Mouse (Mus musculus) heart, embryonic 11.5 days (tissue): ENCODE results near the gene Syna. TPM values are rescaled to one million over a fixed set of nuclear protein-coding genes. Genes with fewer than 3 reads are reported as not detected.

ENCODE experiments used
- ATAC-seq: fragments of 200-750 bp; cut with Nextera tagmentation; replicated peaks from 2 replicates; pipeline ENCODE4 v1.8.0; 2017; ENCODE audit warnings: moderate library complexity; ENCODE audit not compliant: insufficient number of reproducible peaks, low FRiP score, low TSS enrichment
- H3K27ac ChIP-seq: fragments of 300-500 bp; sonication (generic); 2 replicates; pipeline ENCODE4 v1.5.1; 2014; ENCODE audit warnings: mild to moderate bottlenecking, low read depth, low read length
- H3K27me3 ChIP-seq: fragments of 300-500 bp; sonication (generic); 2 replicates; pipeline ENCODE4 v1.6.1; 2014; ENCODE audit warnings: mild to moderate bottlenecking, low read length, mixed read lengths; ENCODE audit not compliant: control insufficient read depth, insufficient read depth
- H3K36me3 ChIP-seq: fragments of 300-500 bp; sonication (generic); 2 replicates; pipeline ENCODE4 v1.6.1; 2014; ENCODE audit warnings: mild to moderate bottlenecking, low read length, moderate library complexity, mixed read lengths; ENCODE audit not compliant: control insufficient read depth, insufficient read depth
- H3K4me1 ChIP-seq: fragments of 300-500 bp; sonication (generic); 2 replicates; pipeline ENCODE4 v1.6.1; 2014; ENCODE audit warnings: low read length; ENCODE audit not compliant: control insufficient read depth, insufficient read depth
- H3K4me2 ChIP-seq: fragments of 300-500 bp; sonication (generic); 2 replicates; pipeline ENCODE4 v1.6.1; 2014; ENCODE audit warnings: mild to moderate bottlenecking, moderate library complexity
- H3K4me3 ChIP-seq: fragments of 300-500 bp; sonication (generic); 2 replicates; pipeline ENCODE4 v1.5.1; 2014; ENCODE audit warnings: low read depth, low read length
- H3K9ac ChIP-seq: fragments of 300-500 bp; sonication (generic); 2 replicates; pipeline ENCODE4 v1.6.1; 2014; ENCODE audit warnings: mild to moderate bottlenecking, low read depth, low read length, moderate library complexity
- H3K9me3 ChIP-seq: fragments of 300-500 bp; sonication (generic); replicated peaks from 2 replicates; pipeline ENCODE4 v1.6.1; 2016; ENCODE audit warnings: low read length; ENCODE audit not compliant: control insufficient read depth
- WGBS: fragments of 180-500 bp; shearing (Covaris S2); extraction: QIAGEN DNeasy Blood & Tissue Kit; methylation state at CpG from one replicate; pipeline ENCODE4 v1.1.7; 2014; ENCODE audit not compliant: insufficient replicate concordance; 5-methylcytosine and 5-hydroxymethylcytosine counted together
- polyA plus RNA-seq: library from polyadenylated mRNA; unstranded; fragments of >200 nt; fragmentation: Nextera tagmentation; extraction: Ambion mirVana; gene quantifications from 2 replicates; pipeline ENCODE4 v1.2.1, GENCODE M21; 2014

Syna gene
- polyA plus RNA-seq, 1 experiment from 2014 or later = not detected

- 73% methylated on average over 7 of the region's 7 CpGs for WGBS
Measured at GRCm38 (mm10) chr5:134546790-134547189, 13.2 kb downstream of the Syna start.

GRCm38 (mm10) chr5:134545242-134545629, 14.7 kb downstream of the Syna start:
- Histone ChIP-seq H3K4me1 (peaks cover 11% of the 10 kb centered on the region; the same call in 1 of the 2 replicates), H3K36me3 (no peaks in the 10 kb centered on the region), H3K27me3 (no peaks in the 10 kb centered on the region), H3K4me3 (no peak overlapping the region), H3K9me3 (no peaks in the 10 kb centered on the region), H3K4me2 (no peak overlapping the region), H3K9ac (no peak overlapping the region), H3K27ac (no peak overlapping the region)
- 40% methylated on average over 3 of the region's 3 CpGs for WGBS
- no peak for ATAC-seq

More at GRCm38 (mm10) chr5:134546790-134547189, 13.2 kb downstream of the Syna start:
- Histone ChIP-seq H3K9ac (no peak overlapping the region), H3K27ac (no peak overlapping the region), H3K9me3 (no peaks in the 10 kb centered on the region), H3K4me1 (0 out of 2 replicates have a peak, but pooled peaks cover 13% of the 10 kb centered on the region), H3K4me3 (no peak overlapping the region), H3K4me2 (no peak overlapping the region), H3K27me3 (no peaks in the 10 kb centered on the region), H3K36me3 (no peaks in the 10 kb centered on the region)
- no peak for ATAC-seq

GRCm38 (mm10) chr5:134544516-134545241, 15.3 kb downstream of the Syna start:
- no peak for ATAC-seq
- H3K9ac ChIP-seq = no peak overlapping the region
- H3K27me3 ChIP-seq = no peaks in the 10 kb centered on the region
- H3K27ac ChIP-seq = no peak overlapping the region
- peaks cover 11% of the 10 kb centered on the region; the same call in 1 of the 2 replicates for H3K4me1 ChIP-seq
- 56% methylated on average over 19 of the region's 19 CpGs for WGBS
- no peaks in the 10 kb centered on the region for H3K9me3 ChIP-seq
- H3K4me2 ChIP-seq = no peak overlapping the region
- H3K36me3 ChIP-seq = no peaks in the 10 kb centered on the region
- H3K4me3 ChIP-seq = no peak overlapping the region

- Histone ChIP-seq H3K4me2 (no peak overlapping the region), H3K9ac (no peak overlapping the region), H3K4me3 (no peak overlapping the region), H3K36me3 (0 out of 2 replicates have a peak, but pooled peaks cover 3% of the 10 kb centered on the region), H3K9me3 (no peaks in the 10 kb centered on the region), H3K27ac (peak overlapping the region; percentile 58; the same call in 1 of the 2 replicates), H3K4me1 (peaks cover 11% of the 10 kb centered on the region; the same call in 1 of the 2 replicates), H3K27me3 (no peaks in the 10 kb centered on the region)
- ATAC-seq = no peak
- WGBS = 39% methylated on average over 7 of the region's 7 CpGs
Measured at GRCm38 (mm10) chr5:134541640-134542039, 18.3 kb downstream of the Syna start.

- peak overlapping the region; percentile 25 for H3K27ac ChIP-seq
- H3K4me2 ChIP-seq = no peak overlapping the region
- H3K4me3 ChIP-seq = no peak overlapping the region
- H3K9ac ChIP-seq = no peak overlapping the region
- 72% methylated on average over 6 of the region's 6 CpGs for WGBS
- no peaks in the 10 kb centered on the region for H3K27me3 ChIP-seq
- 0 out of 2 replicates have a peak, but pooled peaks cover 3% of the 10 kb centered on the region for H3K36me3 ChIP-seq
- H3K4me1 ChIP-seq = peaks cover 11% of the 10 kb centered on the region; the same call in 1 of the 2 replicates
- no peaks in the 10 kb centered on the region for H3K9me3 ChIP-seq
- ATAC-seq = no peak
Measured at GRCm38 (mm10) chr5:134540881-134541280, 19.1 kb downstream of the Syna start.

GRCm38 (mm10) chr5:134539891-134540290, 20.1 kb downstream of the Syna start:
- peaks cover 11% of the 10 kb centered on the region; the same call in 1 of the 2 replicates for H3K4me1 ChIP-seq
- peak overlapping the region; percentile 39; the same call in 1 of the 2 replicates for H3K9ac ChIP-seq
- H3K4me2 ChIP-seq = no peak overlapping the region

GRCm38 (mm10) chr5:134536036-134536435, 23.9 kb downstream of the Syna start:
- H3K27ac ChIP-seq = no peak overlapping the region
- WGBS = 84% methylated on average over 6 of the region's 6 CpGs
- H3K4me3 ChIP-seq = no peak overlapping the region
- H3K9me3 ChIP-seq = no peaks in the 10 kb centered on the region
- H3K27me3 ChIP-seq = no peaks in the 10 kb centered on the region
- no peak overlapping the region for H3K9ac ChIP-seq
- H3K36me3 ChIP-seq = peaks cover 7% of the 10 kb centered on the region; the same call in 1 of the 2 replicates
- no peak for ATAC-seq
- H3K4me1 ChIP-seq = peaks cover 4% of the 10 kb centered on the region; the same call in 1 of the 2 replicates
- no peak overlapping the region for H3K4me2 ChIP-seq

More at GRCm38 (mm10) chr5:134539891-134540290, 20.1 kb downstream of the Syna start:
- Histone ChIP-seq H3K36me3 (0 out of 2 replicates have a peak, but pooled peaks cover 3% of the 10 kb centered on the region), H3K4me3 (no peak overlapping the region), H3K27ac (peak overlapping the region; percentile 85), H3K9me3 (no peaks in the 10 kb centered on the region), H3K27me3 (no peaks in the 10 kb centered on the region)
- 15% methylated on average over 3 of the region's 3 CpGs for WGBS
- ATAC-seq = peak; percentile 80; the same call in 1 of the 2 replicates

- Histone ChIP-seq H3K9me3 (no peaks in the 10 kb centered on the region), H3K4me3 (no peak overlapping the region), H3K36me3 (peaks cover 4% of the 10 kb centered on the region; the same call in 1 of the 2 replicates), H3K4me2 (no peak overlapping the region), H3K27me3 (no peaks in the 10 kb centered on the region), H3K27ac (no peak overlapping the region), H3K4me1 (no peaks in the 10 kb centered on the region), H3K9ac (no peak overlapping the region)
- WGBS = 90% methylated on average over 6 of the region's 6 CpGs
- ATAC-seq = no peak
Measured at GRCm38 (mm10) chr5:134532417-134532816, 27.6 kb downstream of the Syna start.
